Mouse (Mus musculus) forelimb bud, embryonic 11.5 days (tissue): ENCODE measurements around the gene Jak1.

Experiments used
- DNase-seq: peaks from one replicate; pipeline ENCODE4 v3.0.0-alpha.2; 2012; ENCODE audit warnings: low read depth, low spot score

Gene Jak1

DNA sequence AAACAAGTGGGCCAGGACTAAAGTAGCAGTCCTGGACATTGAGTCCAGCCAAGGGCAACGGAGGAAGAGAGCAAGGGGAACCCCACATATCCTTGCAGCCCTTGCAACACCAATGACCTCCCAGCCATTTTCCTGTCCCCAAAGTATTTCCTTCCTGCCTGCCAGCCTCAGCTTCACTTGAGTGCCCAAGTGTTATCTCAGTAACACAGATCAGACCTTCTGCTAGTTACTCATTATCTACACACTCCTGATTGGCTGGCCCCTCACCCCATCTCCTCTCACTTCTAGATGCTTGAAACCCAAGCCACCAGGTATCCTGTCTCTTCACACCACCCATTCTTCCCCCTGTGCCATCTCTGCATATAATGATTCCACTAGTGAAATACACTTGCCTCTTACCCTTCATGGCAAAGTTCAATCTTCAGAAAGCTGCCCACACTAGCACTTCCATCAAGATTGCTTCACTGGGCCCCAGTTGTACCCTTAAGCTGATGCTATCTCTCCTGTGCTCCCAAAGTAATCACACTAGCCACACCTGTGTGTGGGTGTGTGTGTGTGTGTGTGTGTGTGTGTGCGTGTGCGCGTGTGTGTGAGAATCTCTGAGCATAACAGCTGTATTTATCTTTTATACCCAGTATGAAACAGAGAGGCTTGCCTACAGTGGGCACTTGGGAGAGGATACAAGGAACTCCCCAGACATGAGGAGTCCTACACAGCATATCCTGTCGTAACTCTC is 72.7 kb downstream of the Jak1 start:
- DNase-seq: no peak

- DNase-seq: peak; percentile 30
These were observed 77.7 kb downstream of the Jak1 start for GRCm38 (mm10) chr4:101187381-101187780.

DNA sequence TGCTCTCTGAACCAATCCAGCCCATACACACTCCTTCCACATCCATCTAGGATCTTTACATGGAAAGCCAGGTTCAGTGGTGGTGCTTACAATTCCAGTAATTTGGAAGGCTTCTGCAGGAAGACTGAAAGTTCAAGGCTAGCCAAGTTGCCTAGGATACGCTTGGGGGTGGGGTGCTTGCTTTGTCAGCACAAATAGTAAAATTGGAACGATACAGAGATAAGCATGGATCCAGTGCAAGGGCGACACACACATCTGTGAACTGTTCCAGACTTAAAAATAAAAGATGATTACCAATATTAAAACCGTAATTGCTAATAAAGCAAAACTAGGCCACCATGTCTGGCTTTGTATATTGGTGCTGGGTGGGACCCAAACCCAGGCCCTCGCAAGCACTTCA is 78.5 kb downstream of the Jak1 start:
- DNase-seq: no peak

DNA sequence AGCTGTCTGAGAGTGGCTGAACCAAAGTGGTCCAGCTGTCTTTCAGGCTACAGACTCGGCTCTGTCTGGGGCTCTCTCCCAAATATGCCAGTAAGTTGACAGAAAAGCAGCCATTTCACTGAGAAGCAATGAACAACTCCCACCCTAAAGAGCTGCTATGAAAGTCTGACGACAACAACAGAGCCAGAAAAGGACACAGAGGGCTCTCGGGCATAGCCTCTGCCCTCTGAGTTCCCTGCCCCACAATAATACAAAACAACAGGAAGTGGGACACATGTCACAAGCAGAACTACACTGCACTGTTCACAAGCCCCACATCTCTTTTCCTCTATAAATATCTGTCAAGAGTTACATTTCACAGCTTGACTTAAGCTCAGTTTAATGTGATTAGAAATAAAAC is 79.9 kb downstream of the Jak1 start:
- DNase-seq: no peak

DNA sequence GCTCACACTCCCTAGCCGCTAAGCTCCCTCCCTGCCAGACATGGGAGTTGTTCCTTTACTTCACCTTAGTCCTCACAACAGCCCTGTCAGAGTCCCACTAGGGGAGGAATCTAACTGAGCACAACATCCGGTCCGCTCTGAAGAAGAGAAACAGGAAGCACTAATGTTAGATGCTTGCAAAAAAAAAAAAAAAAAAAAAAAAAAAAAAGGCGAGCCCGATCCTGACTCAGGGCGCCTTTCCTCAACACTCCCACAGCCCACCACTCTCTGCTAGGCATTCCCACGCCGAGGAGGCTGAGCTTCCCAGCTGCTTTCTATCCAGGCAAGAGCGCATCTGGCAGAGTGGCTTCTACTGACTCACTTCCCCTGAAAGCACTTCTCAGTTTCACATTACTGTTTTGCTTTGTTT is 82.5 kb downstream of the Jak1 start:
- DNase-seq: no peak

DNA sequence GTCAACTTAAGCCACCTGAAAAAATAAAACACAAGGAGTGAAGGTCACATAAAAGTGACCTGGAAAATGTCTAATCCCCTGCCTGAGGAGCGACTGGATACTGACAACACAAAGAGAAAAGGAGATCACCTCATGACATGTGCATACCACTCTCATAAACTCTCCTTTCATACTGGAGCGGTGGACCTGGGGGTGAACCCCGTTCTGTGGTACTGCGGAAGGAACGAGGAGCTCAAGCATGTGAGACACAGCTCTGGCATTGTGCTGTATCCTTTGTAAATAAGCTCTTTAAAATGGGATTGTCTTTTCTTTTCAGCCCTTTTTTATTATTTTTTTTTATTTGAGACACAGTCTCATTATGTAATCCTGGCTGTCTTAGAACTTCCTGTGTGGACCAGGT is 84.4 kb downstream of the Jak1 start:
- DNase-seq: no peak

GRCm38 (mm10) chr4:101179836-101180235 is 85.2 kb downstream of the Jak1 start:
- no peak for DNase-seq

DNA sequence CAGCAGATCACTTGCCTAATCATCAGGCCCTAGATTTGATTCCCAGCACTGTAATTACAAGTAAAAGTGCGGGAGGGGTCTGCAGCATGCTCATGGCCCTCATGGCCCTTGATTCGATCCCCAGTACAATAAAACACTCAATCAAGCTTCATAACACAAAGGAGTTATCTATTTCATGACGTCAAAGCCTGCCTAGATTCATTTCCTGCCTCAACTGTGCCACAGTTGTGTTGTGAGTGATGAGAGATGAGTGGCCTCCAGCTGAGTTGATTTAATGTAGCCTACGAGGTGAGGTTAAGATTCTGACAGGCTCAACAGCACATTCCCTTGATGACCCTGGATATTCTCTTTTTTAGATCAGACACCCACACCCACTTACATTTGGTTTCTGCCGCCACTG is 86.0 kb downstream of the Jak1 start:
- no peak for DNase-seq

DNA sequence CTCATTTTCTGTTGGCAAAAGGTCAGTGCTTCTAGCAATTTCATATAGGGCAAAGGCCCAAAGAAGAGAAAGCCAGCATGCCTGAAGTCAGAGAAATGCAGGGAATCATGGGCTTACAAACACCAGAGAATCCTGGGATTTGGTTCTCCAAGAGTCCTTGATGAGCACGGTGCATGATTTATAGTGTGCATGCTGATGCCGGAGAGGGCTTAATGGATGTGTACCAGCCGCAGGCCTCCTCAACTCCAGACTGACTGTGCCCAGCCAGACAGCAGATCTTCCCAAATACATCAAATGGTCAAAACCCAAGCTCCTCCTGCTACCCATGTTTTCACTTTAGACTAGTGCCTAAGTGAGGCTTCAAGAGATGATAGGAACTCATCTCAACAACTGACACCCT is 87.3 kb downstream of the Jak1 start:
- DNase-seq: no peak

DNA sequence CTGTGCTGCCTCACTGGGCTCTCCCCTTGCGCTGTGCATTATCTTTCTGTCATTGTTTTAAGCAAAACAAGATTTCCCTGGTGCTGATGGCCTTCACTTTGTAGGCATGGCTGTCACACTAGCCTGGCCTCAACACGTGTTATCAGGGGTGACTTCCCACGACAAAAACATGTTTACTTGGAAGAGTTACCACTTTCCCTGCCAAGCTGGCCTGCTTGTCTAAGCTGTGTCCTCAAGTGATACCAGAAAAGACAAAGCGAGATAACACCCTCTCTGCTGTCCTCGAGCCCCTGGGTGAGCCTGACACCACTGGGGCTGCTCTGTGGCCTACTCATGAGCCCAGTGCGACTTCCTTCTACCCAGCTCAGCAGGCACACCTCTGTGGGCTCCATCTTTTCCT is 89.0 kb downstream of the Jak1 start:
- no peak for DNase-seq

DNA sequence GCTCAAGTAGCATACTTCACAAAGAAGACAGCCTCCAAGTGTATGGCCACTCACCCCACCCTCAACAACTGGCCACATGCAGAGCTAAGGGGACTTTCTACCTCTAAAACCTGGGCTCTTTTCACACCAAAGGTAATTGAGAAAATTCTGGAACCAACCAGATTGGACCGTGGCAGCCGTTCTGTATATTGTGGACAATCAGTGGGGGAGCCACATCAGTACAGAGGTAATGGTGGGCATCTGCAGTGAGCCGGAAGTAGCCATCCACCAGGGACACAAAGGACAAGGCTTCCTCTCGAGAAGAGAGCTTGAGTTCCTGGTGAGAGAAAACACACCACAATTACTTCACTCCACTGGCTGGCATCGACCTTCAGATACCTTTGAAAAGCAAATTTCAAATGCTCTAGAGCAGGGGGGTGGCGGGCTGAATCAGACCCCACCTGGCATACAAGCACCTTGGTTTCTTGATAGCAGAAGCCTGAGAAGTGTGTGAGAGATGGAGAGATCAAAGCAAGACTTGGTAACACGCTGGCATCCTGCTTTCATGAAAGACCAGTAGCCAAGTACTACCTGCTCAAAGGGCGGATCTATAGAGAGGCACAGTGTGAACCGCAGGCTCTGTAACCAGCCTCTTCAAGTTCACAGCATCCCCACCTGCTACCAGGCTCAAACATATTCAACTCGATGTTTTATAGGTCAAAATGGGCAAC is 90.0 kb downstream of the Jak1 start:
- no peak for DNase-seq

DNA sequence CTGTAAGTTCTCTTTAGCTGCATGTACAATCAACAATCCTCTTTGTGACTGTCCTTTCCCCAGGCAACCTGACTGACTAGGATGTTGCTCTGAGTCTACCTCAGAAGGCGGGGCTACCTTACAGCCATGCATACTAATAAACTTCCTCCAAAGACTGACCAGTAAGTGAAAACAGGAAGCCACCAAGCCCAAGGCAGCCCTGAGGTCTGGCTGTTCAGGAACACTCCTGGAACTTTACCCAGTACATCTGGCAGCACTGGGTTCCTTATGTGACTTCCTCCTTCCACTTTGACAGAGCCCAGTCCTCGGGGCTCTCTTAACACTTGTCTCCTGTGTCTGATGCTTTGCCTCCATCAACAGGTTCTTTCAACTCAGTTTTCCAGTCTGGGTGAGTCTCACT is 92.3 kb downstream of the Jak1 start:
- DNase-seq: no peak

GRCm38 (mm10) chr4:101168189-101168778 is 96.8 kb downstream of the Jak1 start:
- DNase-seq: no peak

- DNase-seq: no peak
These were observed 97.3 kb downstream of the Jak1 start for GRCm38 (mm10) chr4:101167777-101168176.

- no peak for DNase-seq
These were observed 99.3 kb downstream of the Jak1 start for GRCm38 (mm10) chr4:101165776-101166175.

GRCm38 (mm10) chr4:101164673-101165072 is 100.4 kb downstream of the Jak1 start:
- DNase-seq: no peak

DNA sequence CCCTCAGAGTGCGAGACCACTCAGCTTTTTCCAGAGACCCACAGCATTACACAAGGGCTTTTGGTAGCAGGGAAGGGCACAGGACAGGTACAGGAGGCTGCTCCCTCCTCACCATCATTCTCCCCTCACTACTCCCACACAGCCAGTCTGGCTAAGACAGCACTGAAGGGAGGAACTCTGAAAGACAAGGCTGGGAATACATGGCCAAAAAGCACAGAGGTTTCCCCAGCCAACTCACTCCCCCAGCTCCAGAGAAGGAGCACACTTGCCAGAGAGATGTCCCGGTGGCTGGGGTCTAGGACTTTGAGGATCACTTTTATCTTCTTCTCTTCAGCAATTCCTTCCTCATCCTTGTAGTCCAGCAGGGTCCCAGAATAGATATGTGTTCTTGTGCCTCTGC is 100.9 kb downstream of the Jak1 start:
- no peak for DNase-seq

- DNase-seq: no peak
These were observed 104.3 kb downstream of the Jak1 start for GRCm38 (mm10) chr4:101160821-101161220.

GRCm38 (mm10) chr4:101159191-101159764 is 105.8 kb downstream of the Jak1 start:
- peak; percentile 19 for DNase-seq

DNA sequence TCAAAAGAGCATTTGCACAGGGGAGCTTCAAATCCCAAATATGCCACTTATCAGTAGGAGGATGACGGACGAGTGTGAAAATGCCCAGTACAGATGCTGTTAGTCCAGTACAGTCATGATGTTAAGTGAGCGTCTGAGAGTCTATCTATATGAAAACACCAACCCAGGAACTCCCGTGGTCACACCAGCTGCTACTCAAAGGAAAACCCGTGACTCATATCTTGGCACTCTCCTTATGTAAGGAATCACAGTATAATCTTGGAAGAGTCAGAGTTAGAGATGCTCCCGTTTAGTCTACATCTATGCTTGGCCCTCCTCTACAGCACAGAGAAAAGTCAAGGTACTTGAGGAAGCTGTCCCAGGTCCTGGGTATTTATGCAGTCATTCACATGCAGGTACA is 106.8 kb downstream of the Jak1 start:
- no peak for DNase-seq

GRCm38 (mm10) chr4:101157476-101157875 is 107.6 kb downstream of the Jak1 start:
- no peak for DNase-seq

DNA sequence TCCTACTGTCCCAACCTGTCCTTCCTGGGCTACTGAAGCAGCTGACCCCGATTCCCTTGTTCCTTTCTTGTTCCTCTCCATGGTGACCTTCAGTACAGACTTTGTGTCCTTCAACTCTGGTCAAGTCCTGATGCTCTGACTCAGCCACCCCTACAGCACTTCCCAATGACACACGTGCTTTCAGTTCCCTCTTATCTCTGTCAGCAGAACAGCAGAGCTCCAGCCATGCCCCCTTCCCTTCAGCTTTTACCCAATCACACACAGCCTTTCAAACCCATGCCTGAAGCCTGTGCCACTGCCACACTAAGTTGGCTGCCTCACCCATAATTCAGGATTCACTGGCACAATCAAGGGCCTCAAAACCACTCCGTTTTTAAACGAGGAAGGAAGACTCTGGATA is 109.5 kb downstream of the Jak1 start:
- DNase-seq: no peak
